Mouse (Mus musculus) brown adipose tissue, adult 24 weeks (tissue): ENCODE data around the gene Cenps. TPM values are rescaled to one million over a fixed set of nuclear protein-coding genes. Genes with fewer than 3 reads are reported as not detected.
"Not testable (repeated sequence)": the region's sequence is repeated elsewhere in the genome, so short reads cannot be mapped to it uniquely, and the experiment has no call there.

Experiments
- H3K27ac ChIP-seq: fragments of 200-500 bp; replicated peaks from 2 replicates; pipeline ENCODE4 v1.5.1; 2012; ENCODE audit warnings: low read depth, mild to moderate bottlenecking, low read length
- H3K4me1 ChIP-seq: fragments of 200-500 bp; 2 replicates; pipeline ENCODE4 v1.6.1; 2012; ENCODE audit warnings: low read length, mixed read lengths; ENCODE audit not compliant: control insufficient read depth, insufficient read depth, insufficient read length
- H3K4me3 ChIP-seq: fragments of 200-500 bp; 2 replicates; pipeline ENCODE4 v1.5.1; 2012; ENCODE audit warnings: low read depth, mild to moderate bottlenecking, low read length, moderate library complexity; ENCODE audit not compliant: insufficient read depth
- polyA plus RNA-seq: library from polyadenylated mRNA; stranded (reverse); fragments of >200 nt; gene quantifications from 2 replicates; pipeline ENCODE4 v1.2.4, GENCODE M21; 2012; ENCODE audit not compliant: missing spikeins, insufficient read depth, insufficient read length

Cenps gene
- polyA plus RNA-seq, 1 experiment = not detected

- not testable (repeated sequence) for H3K4me1 ChIP-seq, H3K4me3 ChIP-seq, H3K27ac ChIP-seq
Measured at GRCm38 (mm10) chr4:149119978-149120562, 17.4 kb downstream of the Cenps start.

GRCm38 (mm10) chr4:149103875-149104561 lies 33.4 kb downstream of the Cenps start, which contains the start of gene Dffa:
Dffa (plus strand) TSS chr4:149104146.
- Histone ChIP-seq H3K4me1 (peaks cover 3% of the 10 kb centered on the region; the same call in 1 of the 2 replicates), H3K27ac (peak within 1 kb of the TSS; percentile 23; the same call in 1 of the 2 replicates), H3K4me3 (peak within 1 kb of the TSS; percentile 96)

GRCm38 (mm10) chr4:149101456-149101855 lies 36.0 kb downstream of the Cenps start:
- H3K4me1 ChIP-seq = peaks cover 3% of the 10 kb centered on the region; the same call in 1 of the 2 replicates
- H3K27ac ChIP-seq = no peak overlapping the region
- H3K4me3 ChIP-seq = no peak overlapping the region

- H3K27ac ChIP-seq, H3K4me1 ChIP-seq, H3K4me3 ChIP-seq: not testable (repeated sequence)
Measured at GRCm38 (mm10) chr4:149100449-149100848, 37.0 kb downstream of the Cenps start.

GRCm38 (mm10) chr4:149099369-149100017 lies 37.9 kb downstream of the Cenps start, which contains the start of gene Pex14:
Pex14 (minus strand) TSS chr4:149099876.
- Histone ChIP-seq H3K4me1 (peaks cover 8% of the 10 kb centered on the region), H3K4me3 (peak within 1 kb of the TSS; percentile 95), H3K27ac (peak within 1 kb of the TSS; percentile 93)

GRCm38 (mm10) chr4:149098571-149098970 lies 38.9 kb downstream of the Cenps start:
- Histone ChIP-seq H3K4me3 (peak overlapping the region; percentile 95), H3K4me1 (peaks cover 8% of the 10 kb centered on the region), H3K27ac (peak overlapping the region; percentile 93)

GRCm38 (mm10) chr4:149097956-149098355 lies 39.5 kb downstream of the Cenps start:
- Histone ChIP-seq H3K4me1 (peaks cover 8% of the 10 kb centered on the region), H3K4me3 (peak overlapping the region; percentile 95), H3K27ac (peak overlapping the region; percentile 93)

- H3K27ac ChIP-seq = no peak overlapping the region
- H3K4me1 ChIP-seq = peaks cover 12% of the 10 kb centered on the region
- no peak overlapping the region for H3K4me3 ChIP-seq
Measured at GRCm38 (mm10) chr4:149091364-149091763, 46.1 kb downstream of the Cenps start.

- Histone ChIP-seq H3K27ac (peak overlapping the region; percentile 59), H3K4me1 (peaks cover 18% of the 10 kb centered on the region), H3K4me3 (no peak overlapping the region)
Measured at GRCm38 (mm10) chr4:149085381-149085780, 52.0 kb downstream of the Cenps start.

- Histone ChIP-seq H3K4me1 (peaks cover 22% of the 10 kb centered on the region), H3K4me3 (peak overlapping the region; percentile 21; the same call in 1 of the 2 replicates), H3K27ac (peak overlapping the region; percentile 76)
Measured at GRCm38 (mm10) chr4:149081528-149081927, 55.9 kb downstream of the Cenps start.

- Histone ChIP-seq H3K4me3 (no peak overlapping the region), H3K4me1 (peaks cover 18% of the 10 kb centered on the region), H3K27ac (peak overlapping the region; percentile 34)
Measured at GRCm38 (mm10) chr4:149080111-149080510, 57.3 kb downstream of the Cenps start.

- H3K27ac ChIP-seq = peak overlapping the region; percentile 74
- no peak overlapping the region for H3K4me3 ChIP-seq
- peaks cover 15% of the 10 kb centered on the region for H3K4me1 ChIP-seq
Measured at GRCm38 (mm10) chr4:149079629-149080028, 57.8 kb downstream of the Cenps start.

- H3K4me1 ChIP-seq = peaks cover 10% of the 10 kb centered on the region; the same call in 1 of the 2 replicates
- no peak overlapping the region for H3K4me3 ChIP-seq
- H3K27ac ChIP-seq = peak overlapping the region; percentile 56
Measured at GRCm38 (mm10) chr4:149078261-149078660, 59.2 kb downstream of the Cenps start.
